Mouse (Mus musculus): ENCODE measurements around the gene Nsd1. TPM values are rescaled to one million over a fixed set of nuclear protein-coding genes. Genes with fewer than 3 reads are reported as not detected.
"Not testable (repeated sequence)": the region's sequence is repeated elsewhere in the genome, so short reads cannot be mapped to it uniquely, and the experiment has no call there.

Nsd1 gene
- polyA plus RNA-seq, 1 experiment from 2014 or later, result 44.6 TPM

- H3K4me1 ChIP-seq (ENCODE audit: control insufficient read depth, insufficient read depth, low read length), result peaks cover 5% of the 10 kb centered on the region; the same call in 1 of the 2 replicates
- H3K4me2 ChIP-seq (ENCODE audit: low read depth, low read length), result peak overlapping the region; percentile 74
- peak overlapping the region; percentile 90 for H3K27ac ChIP-seq (ENCODE audit: low read length)
- H3K4me3 ChIP-seq (replicated peaks; ENCODE audit: low read length), result peak overlapping the region; percentile 49
- H3K36me3 ChIP-seq (ENCODE audit: control insufficient read depth, insufficient read depth, low read length), result no peaks in the 10 kb centered on the region
- H3K27me3 ChIP-seq (ENCODE audit: control insufficient read depth, insufficient read depth, low read length), result no peaks in the 10 kb centered on the region
- ATAC-seq (ENCODE audit: insufficient read depth, low FRiP score), result peak; percentile 90
- whole genome bisulfite sequencing, result 4% methylated on average over 23 of the region's 23 CpGs
- no peaks in the 10 kb centered on the region for H3K9me3 ChIP-seq (replicated peaks; ENCODE audit: control insufficient read depth, low read length)
- peak overlapping the region; percentile 73 for H3K9ac ChIP-seq (ENCODE audit: low read length)
Observed at GRCm38 (mm10) chr13:55182173-55182894, 27.2 kb upstream of the Nsd1 start.

DNA sequence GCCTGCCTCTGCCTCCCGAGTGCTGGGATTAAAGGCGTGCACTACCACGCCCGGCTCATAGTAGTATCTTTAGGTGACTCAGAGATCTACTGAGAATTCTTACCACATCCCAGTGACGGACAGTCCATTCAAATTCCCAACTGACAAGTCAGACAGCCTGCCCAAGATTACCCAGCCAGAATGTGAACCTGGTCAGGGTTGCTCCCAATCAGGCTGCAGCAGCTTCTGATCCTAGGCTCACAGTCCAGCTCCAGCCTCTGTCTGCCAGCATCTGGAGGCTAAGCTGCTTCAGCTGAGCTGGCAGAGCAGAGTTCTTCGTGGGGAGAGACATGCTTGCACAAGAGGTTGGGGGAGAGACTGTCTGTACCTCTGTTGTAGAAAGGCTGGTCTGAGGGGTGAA, 26.2 kb upstream of the Nsd1 start:
- Histone ChIP-seq H3K4me2 (ENCODE audit: low read depth, low read length) (no peak overlapping the region), H3K9me3 (replicated peaks; ENCODE audit: control insufficient read depth, low read length) (no peaks in the 10 kb centered on the region), H3K27ac (ENCODE audit: low read length) (peak overlapping the region; percentile 38; the same call in 1 of the 2 replicates), H3K4me3 (replicated peaks; ENCODE audit: low read length) (no peak overlapping the region), H3K4me1 (ENCODE audit: control insufficient read depth, insufficient read depth, low read length) (peaks cover 5% of the 10 kb centered on the region; the same call in 1 of the 2 replicates), H3K27me3 (ENCODE audit: control insufficient read depth, insufficient read depth, low read length) (no peaks in the 10 kb centered on the region), H3K9ac (ENCODE audit: low read length) (no peak overlapping the region), H3K36me3 (ENCODE audit: control insufficient read depth, insufficient read depth, low read length) (no peaks in the 10 kb centered on the region)
- 80% methylated on average over 6 of the region's 6 CpGs for WGBS
- no peak for ATAC-seq (ENCODE audit: insufficient read depth, low FRiP score)

DNA sequence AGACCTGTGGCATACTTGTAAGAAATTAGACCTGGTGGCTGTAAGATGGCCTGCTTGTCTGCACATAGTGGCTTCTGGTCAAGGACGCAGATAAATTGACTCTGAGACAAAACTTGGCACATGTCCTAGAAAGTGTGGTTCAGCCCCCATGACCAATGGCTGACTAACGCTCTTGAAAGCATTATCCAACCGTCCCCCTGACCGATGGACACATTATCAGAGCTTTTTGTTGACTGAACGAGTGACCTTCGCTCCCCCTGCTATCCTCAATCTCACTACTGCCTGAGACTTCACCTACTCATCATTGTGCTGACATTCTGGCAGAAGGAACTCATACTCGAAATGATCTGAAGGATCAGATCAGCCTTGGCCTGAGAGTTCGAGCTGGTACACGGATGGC, 22.5 kb upstream of the Nsd1 start:
- not testable (repeated sequence) for H3K27ac ChIP-seq (ENCODE audit: low read length); H3K4me3 ChIP-seq (replicated peaks; ENCODE audit: low read length); H3K9me3 ChIP-seq (replicated peaks; ENCODE audit: control insufficient read depth, low read length); H3K27me3 ChIP-seq (ENCODE audit: control insufficient read depth, insufficient read depth, low read length); H3K9ac ChIP-seq (ENCODE audit: low read length); H3K36me3 ChIP-seq (ENCODE audit: control insufficient read depth, insufficient read depth, low read length); H3K4me2 ChIP-seq (ENCODE audit: low read depth, low read length); ATAC-seq (ENCODE audit: insufficient read depth, low FRiP score); H3K4me1 ChIP-seq (ENCODE audit: control insufficient read depth, insufficient read depth, low read length)
- 17% methylated on average over 3 of the region's 9 CpGs for WGBS

DNA sequence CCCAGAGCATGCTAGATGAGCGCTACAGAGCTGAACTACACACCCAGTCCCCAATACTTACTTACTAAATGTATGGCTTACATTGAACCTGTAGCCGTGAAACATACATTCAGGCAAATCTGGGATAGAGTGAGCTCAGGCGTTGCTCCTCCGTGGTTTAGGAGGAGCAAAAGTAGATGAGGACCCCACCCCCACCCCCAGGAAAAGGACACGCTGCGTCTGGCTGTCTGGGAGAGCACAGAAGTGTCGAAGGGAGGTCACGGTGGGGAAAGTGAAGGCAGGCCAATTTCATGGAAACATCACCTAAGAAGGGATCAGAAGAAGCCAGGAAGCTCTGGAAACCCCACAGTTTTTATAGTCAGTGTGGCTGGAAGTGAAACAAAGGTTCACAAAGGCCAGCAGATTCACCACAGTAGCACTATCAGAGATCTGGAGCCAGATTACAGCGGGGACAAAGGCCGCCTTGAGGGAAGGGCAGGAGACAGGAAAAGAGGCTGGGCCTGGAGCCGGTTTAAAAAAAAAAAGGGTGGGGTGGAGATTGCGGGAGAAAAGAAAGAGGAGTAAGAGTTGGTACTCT, 20.0 kb upstream of the Nsd1 start:
- ATAC-seq (ENCODE audit: insufficient read depth, low FRiP score), result no peak
- H3K9ac ChIP-seq (ENCODE audit: low read length), result peak overlapping the region; percentile 70
- peaks cover 7% of the 10 kb centered on the region for H3K4me1 ChIP-seq (ENCODE audit: control insufficient read depth, insufficient read depth, low read length)
- peak overlapping the region; percentile 87 for H3K27ac ChIP-seq (ENCODE audit: low read length)
- no peaks in the 10 kb centered on the region for H3K36me3 ChIP-seq (ENCODE audit: control insufficient read depth, insufficient read depth, low read length)
- H3K4me3 ChIP-seq (replicated peaks; ENCODE audit: low read length), result peak overlapping the region; percentile 42
- H3K9me3 ChIP-seq (replicated peaks; ENCODE audit: control insufficient read depth, low read length), result no peaks in the 10 kb centered on the region
- 5% methylated on average over 12 of the region's 12 CpGs for WGBS
- H3K4me2 ChIP-seq (ENCODE audit: low read depth, low read length), result peak overlapping the region; percentile 70
- H3K27me3 ChIP-seq (ENCODE audit: control insufficient read depth, insufficient read depth, low read length), result no peaks in the 10 kb centered on the region

- 1% methylated on average over 34 of the region's 34 CpGs for WGBS
- peaks cover 7% of the 10 kb centered on the region for H3K4me1 ChIP-seq (ENCODE audit: control insufficient read depth, insufficient read depth, low read length)
- peak overlapping the region; percentile 70 for H3K4me2 ChIP-seq (ENCODE audit: low read depth, low read length)
- peak overlapping the region; percentile 70 for H3K9ac ChIP-seq (ENCODE audit: low read length)
- no peaks in the 10 kb centered on the region for H3K9me3 ChIP-seq (replicated peaks; ENCODE audit: control insufficient read depth, low read length)
- H3K4me3 ChIP-seq (replicated peaks; ENCODE audit: low read length), result peak overlapping the region; percentile 42
- no peaks in the 10 kb centered on the region for H3K27me3 ChIP-seq (ENCODE audit: control insufficient read depth, insufficient read depth, low read length)
- peak; percentile 99 for ATAC-seq (ENCODE audit: insufficient read depth, low FRiP score)
- no peaks in the 10 kb centered on the region for H3K36me3 ChIP-seq (ENCODE audit: control insufficient read depth, insufficient read depth, low read length)
- H3K27ac ChIP-seq (ENCODE audit: low read length), result peak overlapping the region; percentile 87
Observed at GRCm38 (mm10) chr13:55190121-55190868, 19.3 kb upstream of the Nsd1 start.

DNA sequence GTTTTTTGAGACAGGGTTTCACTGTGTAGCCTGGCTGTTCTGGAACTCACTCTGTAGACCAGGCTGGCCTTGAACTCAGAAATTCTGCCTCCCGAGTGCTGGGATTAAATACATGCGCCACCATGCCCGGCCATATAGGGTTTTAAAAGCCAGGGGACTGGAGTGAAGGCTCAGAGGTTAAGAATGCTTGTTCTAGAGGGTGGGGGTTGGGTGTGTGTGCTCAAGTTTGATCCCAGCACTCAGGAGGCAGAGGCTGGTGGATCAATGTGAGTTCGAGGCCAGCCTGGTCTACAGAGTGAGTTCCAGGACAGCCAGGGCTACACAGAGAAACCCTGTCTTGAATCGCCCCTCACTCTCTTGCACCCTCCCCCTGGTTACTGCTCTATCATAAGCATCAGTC, 18.0 kb upstream of the Nsd1 start:
- Histone ChIP-seq H3K27ac (ENCODE audit: low read length) (no peak overlapping the region), H3K4me2 (ENCODE audit: low read depth, low read length) (no peak overlapping the region), H3K4me3 (replicated peaks; ENCODE audit: low read length) (no peak overlapping the region), H3K36me3 (ENCODE audit: control insufficient read depth, insufficient read depth, low read length) (no peaks in the 10 kb centered on the region), H3K9me3 (replicated peaks; ENCODE audit: control insufficient read depth, low read length) (no peaks in the 10 kb centered on the region), H3K9ac (ENCODE audit: low read length) (no peak overlapping the region), H3K27me3 (ENCODE audit: control insufficient read depth, insufficient read depth, low read length) (no peaks in the 10 kb centered on the region), H3K4me1 (ENCODE audit: control insufficient read depth, insufficient read depth, low read length) (peaks cover 7% of the 10 kb centered on the region)
- ATAC-seq (ENCODE audit: insufficient read depth, low FRiP score), result no peak
- 82% methylated on average over 5 of the region's 5 CpGs for WGBS

DNA sequence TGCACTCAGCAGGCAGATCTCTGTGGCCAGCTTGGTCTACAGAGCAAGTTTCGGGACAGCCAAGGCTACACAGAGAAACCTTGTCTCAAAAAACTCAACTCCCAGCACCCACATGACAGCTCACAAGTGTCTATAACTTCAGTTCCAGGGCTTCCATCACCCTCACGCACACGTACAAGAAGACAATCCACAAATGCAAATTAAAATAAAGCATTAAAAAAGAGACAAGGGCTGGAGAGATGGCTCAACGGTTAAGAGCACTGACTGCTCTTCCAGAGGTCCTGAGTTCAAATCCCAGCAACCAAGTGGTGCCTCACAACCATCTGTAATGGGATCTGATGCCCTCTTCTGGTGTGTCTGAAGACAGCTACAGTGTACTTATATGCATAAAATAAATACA, 6.8 kb upstream of the Nsd1 start:
- H3K27ac ChIP-seq (ENCODE audit: low read length); H3K9ac ChIP-seq (ENCODE audit: low read length); ATAC-seq (ENCODE audit: insufficient read depth, low FRiP score); H3K4me2 ChIP-seq (ENCODE audit: low read depth, low read length); H3K27me3 ChIP-seq (ENCODE audit: control insufficient read depth, insufficient read depth, low read length); H3K36me3 ChIP-seq (ENCODE audit: control insufficient read depth, insufficient read depth, low read length); H3K4me3 ChIP-seq (replicated peaks; ENCODE audit: low read length); H3K4me1 ChIP-seq (ENCODE audit: control insufficient read depth, insufficient read depth, low read length); H3K9me3 ChIP-seq (replicated peaks; ENCODE audit: control insufficient read depth, low read length): not testable (repeated sequence)
- WGBS, result 89% methylated on average over 4 of the region's 4 CpGs

DNA sequence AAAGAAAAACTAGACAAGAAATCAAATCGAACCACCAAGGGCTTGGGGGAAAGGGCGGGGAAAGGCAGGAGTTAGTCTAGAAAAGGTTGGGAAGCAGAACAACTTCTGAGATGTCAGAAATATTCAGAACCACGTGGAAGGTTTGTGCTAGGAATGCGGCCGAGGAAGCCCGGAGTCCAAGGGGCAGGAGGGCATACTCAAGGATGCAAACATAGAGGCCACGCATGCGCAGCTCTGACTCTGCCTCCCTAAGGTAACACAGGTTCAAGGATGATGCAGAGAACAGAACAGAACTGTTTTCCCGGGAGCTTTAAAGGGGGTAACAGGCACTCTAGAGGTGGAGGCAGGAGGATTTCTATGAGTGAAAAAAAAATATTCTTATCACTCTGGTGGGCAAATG, 5.8 kb upstream of the Nsd1 start:
- H3K36me3 ChIP-seq (ENCODE audit: control insufficient read depth, insufficient read depth, low read length), result no peaks in the 10 kb centered on the region
- WGBS, result 62% methylated on average over 9 of the region's 9 CpGs
- no peaks in the 10 kb centered on the region for H3K4me1 ChIP-seq (ENCODE audit: control insufficient read depth, insufficient read depth, low read length)
- H3K27me3 ChIP-seq (ENCODE audit: control insufficient read depth, insufficient read depth, low read length), result no peaks in the 10 kb centered on the region
- no peak for ATAC-seq (ENCODE audit: insufficient read depth, low FRiP score)
- no peak overlapping the region for H3K4me3 ChIP-seq (replicated peaks; ENCODE audit: low read length)
- H3K27ac ChIP-seq (ENCODE audit: low read length), result no peak overlapping the region
- H3K9ac ChIP-seq (ENCODE audit: low read length), result no peak overlapping the region
- no peak overlapping the region for H3K4me2 ChIP-seq (ENCODE audit: low read depth, low read length)
- no peaks in the 10 kb centered on the region for H3K9me3 ChIP-seq (replicated peaks; ENCODE audit: control insufficient read depth, low read length)
